Mouse (Mus musculus): Measurements from ENCODE around the gene Ccl28. TPM values are rescaled to one million over a fixed set of nuclear protein-coding genes. Genes with fewer than 3 reads are reported as not detected.
A peak's percentile ranks its signal among the peaks of the same experiment; 100 is the strongest.
"Not testable (repeated sequence)": the region's sequence is repeated elsewhere in the genome, so short reads cannot be mapped to it uniquely, and the experiment has no call there.

Ccl28 gene
- total RNA-seq, 2 experiments from 2014 or later, result 0.84 to 1.1 TPM

DNA sequence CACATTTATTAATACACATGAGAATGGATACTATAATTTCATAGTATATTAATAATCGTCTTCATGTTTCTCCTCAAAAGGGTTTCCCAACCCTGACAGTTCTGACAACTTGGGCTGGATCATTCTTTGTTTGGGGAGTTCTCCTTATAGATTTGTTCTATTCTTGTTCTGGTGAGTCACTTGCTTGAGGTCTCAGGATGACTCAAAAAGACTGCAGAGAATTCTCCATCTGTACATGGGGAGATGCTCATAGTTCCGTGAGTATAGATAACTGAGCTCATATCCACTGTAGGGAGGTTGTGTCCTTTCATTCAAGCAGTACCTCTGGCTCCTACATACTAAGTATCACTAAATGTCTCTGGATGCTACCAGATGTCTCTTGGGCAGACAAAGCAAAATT is 31.1 kb downstream of the Ccl28 start:
- H3K27ac ChIP-seq, result no peak overlapping the region; the same call in 1 of the 2 replicates
- intact Hi-C loops (cut with DNase I), result no loop called here
- H3K4me3 ChIP-seq, result no peak overlapping the region
- TF ChIP-seq CTCF (IDR thresholded peaks at IDR 0.05), result no peak
- DNase-seq (ENCODE audit: extremely low spot score in 1 of 2, low spot score in 2 of 2), result no peak

DNA sequence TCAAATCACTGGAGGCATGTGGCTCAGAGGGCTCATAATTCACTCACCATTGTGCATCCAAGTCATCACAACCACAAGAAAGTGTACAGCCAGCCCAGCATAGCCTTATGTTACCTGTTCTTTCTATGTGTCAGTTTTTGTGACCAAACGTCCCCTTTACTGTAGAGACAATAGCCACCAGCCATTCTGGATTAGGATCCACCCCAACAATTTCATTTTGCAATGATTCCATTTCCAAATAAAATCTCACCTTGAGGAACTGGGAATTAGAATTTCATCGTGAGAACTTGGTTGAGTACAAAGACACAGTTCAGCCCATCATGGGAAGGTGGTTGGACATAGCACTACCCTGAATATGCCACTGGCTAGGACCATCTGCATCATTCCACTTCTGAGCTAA is 32.6 kb downstream of the Ccl28 start:
- intact Hi-C loops (cut with DNase I), result no loop called here
- DNase-seq (ENCODE audit: extremely low spot score in 1 of 2, low spot score in 2 of 2), result no peak
- TF ChIP-seq CTCF (IDR thresholded peaks at IDR 0.05), result no peak
- Histone ChIP-seq H3K4me3 (no peak overlapping the region), H3K27ac (no peak overlapping the region)

DNA sequence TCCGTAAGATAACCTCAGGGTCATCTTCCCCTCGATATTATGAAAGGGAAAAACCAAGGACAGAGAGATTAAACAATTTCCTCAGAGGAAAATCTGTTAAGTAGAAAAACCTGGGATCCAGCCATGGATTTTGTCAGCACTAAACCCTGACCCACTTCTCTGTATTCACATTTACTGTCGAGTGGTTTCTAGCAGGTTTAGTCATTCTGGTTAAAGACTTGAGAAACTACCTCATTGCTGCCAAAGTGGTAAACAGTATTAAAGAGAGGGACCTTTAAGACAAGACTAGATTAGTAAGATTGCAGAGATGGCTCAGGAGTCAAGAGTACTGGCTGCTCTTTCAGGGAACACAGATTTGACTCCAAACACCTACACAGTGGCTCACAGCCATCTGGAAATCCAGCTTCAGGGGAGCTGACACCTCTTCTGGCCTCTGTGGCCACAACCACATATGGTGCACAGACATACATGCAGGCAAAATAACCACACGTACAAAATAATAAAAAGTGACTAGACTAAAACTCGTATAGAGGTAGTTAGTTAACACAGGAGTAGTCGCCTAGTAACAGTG is 33.3 kb downstream of the Ccl28 start:
- Histone ChIP-seq H3K4me3 (no peak overlapping the region), H3K27ac (no peak overlapping the region)
- DNase-seq (ENCODE audit: extremely low spot score in 1 of 2, low spot score in 2 of 2), result no peak
- TF ChIP-seq CTCF (IDR thresholded peaks at IDR 0.05), result no peak
- intact Hi-C loops (cut with DNase I), result no loop called here

DNA sequence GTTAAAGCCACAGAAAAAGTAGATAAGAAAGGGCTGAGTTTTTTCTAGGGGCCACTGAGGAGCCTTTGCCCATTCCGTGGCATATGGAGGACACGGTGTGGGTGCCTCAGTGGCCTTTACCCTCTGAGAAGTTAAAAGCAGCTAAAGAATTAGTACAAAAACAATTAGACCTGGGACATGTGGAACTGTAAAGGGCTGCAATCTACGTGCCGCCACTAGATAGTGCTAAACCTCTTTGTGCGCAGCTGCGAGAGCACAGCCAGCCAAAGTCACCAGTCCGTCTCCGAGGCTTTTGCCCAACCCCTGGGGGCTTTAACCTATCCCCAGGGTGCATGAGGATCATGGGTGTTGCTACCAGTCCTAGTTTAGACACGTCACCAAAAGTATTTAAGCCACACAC is 37.8 kb downstream of the Ccl28 start:
- H3K27ac ChIP-seq; DNase-seq (ENCODE audit: extremely low spot score in 1 of 2, low spot score in 2 of 2); H3K4me3 ChIP-seq; intact Hi-C loops (cut with DNase I): not testable (repeated sequence)
- TF ChIP-seq CTCF (IDR thresholded peaks at IDR 0.05), result peak; percentile 32

DNA sequence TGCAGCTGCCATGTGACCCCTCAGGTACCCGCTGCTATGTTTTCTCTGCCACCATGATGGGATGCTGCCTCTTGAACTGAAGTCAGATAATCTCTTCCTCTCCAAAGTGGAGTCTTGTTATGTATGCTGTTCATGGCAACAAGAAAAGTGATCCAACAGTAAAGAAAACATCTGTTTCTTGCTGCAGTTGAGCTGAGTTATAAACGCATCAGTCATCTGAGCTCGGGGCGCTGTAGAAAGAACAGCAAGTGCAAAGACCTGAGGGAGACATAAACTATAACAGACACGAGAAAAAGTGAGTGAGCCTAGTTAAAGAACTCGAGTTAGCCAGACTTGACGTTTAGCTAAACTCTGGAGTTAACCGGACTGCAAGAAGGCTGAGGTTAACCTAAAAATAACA is 55.2 kb downstream of the Ccl28 start:
- intact Hi-C loops (cut with DNase I), result no loop called here
- no peak overlapping the region for H3K27ac ChIP-seq
- TF ChIP-seq CTCF (IDR thresholded peaks at IDR 0.05), result no peak
- DNase-seq (ENCODE audit: extremely low spot score in 1 of 2, low spot score in 2 of 2), result no peak
- H3K4me3 ChIP-seq, result no peak overlapping the region

DNA sequence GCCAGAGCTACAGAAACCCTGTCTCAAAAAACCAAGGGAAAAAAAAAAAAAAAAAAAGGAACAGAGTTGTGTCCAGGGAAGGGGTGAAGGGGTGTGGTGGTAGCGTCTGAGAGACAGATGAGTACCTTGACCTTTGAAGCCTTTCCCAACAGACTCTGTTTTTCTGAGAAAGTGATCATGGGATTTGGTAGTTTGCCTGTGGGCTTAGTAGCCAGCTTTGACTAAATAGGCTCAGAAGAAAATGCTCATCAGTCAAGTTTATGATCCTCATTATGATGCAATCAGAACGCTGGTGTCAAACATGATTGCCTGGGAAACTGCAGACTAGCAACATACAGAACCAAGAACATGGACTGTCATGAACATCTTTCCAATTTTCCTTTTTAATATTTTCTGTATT is 56.1 kb downstream of the Ccl28 start:
- no peak for DNase-seq (ENCODE audit: extremely low spot score in 1 of 2, low spot score in 2 of 2)
- Histone ChIP-seq H3K4me3 (no peak overlapping the region), H3K27ac (no peak overlapping the region)
- no peak for TF ChIP-seq CTCF (IDR thresholded peaks at IDR 0.05)
- intact Hi-C loops (cut with DNase I), result no loop called here

DNA sequence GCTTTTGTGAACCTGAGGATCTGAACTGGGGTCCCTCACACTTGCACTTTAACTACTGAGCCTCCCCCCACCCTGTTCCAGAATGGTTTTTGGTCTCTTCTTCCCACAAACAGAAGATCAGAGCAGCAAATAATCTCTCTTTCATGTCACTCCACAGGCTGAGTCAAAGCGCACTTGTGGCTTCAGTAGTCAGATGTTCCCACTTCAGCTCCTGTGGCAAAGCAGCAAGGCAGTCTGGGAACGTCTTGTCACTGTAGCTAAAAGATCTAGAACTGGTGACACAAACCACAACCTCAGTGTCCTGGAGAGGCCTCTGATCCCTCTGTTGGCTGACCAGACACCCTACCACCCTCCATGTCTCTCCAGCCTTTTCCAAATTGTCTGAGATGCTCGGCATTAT is 57.5 kb downstream of the Ccl28 start:
- H3K4me3 ChIP-seq, result no peak overlapping the region
- no peak overlapping the region for H3K27ac ChIP-seq
- intact Hi-C loops (cut with DNase I), result no loop called here
- DNase-seq (ENCODE audit: extremely low spot score in 1 of 2, low spot score in 2 of 2), result no peak
- TF ChIP-seq CTCF (IDR thresholded peaks at IDR 0.05), result no peak

DNA sequence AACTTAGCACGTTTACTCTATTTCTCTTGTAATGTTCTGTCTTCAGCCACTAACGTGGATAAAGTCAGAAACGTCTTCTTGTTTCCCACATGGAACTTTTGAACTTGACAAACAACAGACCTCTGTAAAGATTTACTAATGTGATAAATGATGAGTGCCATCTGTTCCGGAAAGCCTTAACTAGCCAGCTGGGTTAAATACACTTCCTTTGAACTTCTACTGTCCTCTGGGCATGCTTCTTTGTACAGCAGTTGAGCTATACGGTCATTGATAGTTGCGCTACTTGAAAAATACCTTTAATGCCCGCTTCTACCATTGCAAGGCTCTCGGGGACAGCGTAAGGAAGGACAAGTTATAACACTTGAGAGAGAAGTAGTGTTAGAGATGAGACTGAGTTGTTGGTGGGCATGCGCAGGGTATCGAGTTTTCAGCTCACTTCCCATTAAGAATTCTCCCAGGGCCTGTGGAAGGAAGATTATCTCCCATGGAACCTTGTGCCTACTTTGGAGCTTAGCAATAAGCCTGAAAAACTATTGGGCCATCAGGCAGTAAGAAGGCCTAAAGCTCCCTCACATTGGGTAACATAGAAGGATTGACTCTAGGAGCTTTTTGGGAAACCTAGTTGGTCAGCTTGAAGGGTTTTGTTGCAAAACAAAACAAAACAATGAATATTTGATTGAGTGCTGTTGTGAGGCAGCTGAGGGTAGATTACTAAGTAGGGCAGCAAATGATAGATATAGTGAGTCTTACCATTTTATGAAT is 61.0 kb downstream of the Ccl28 start:
- no peak for TF ChIP-seq CTCF (IDR thresholded peaks at IDR 0.05)
- Histone ChIP-seq H3K27ac (no peak overlapping the region), H3K4me3 (no peak overlapping the region)
- no peak for DNase-seq (ENCODE audit: extremely low spot score in 1 of 2, low spot score in 2 of 2)
- intact Hi-C loops (cut with DNase I), result no loop called here

DNA sequence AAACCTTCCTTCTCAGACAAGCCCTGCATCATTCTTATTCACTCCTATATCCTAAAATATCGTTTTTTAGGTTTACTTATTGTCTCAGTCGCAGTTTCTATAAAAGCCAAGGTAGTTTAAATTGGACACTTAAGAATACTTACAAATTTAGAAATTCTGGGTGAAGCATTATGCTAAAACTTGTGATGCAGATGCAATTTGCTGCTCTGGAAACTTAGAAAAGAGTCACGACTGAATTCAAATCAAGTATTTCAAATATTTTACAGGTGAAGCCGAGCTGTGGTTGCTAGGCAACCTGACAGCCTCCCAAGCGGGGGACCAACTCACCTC is 66.1 kb downstream of the Ccl28 start:
- intact Hi-C loops (cut with DNase I), result loop anchor here (2.0 to 5.0 kb wide), 2 partner anchors 47 to 65 kb away; partner anchors contain the start of gene Nim1k

DNA sequence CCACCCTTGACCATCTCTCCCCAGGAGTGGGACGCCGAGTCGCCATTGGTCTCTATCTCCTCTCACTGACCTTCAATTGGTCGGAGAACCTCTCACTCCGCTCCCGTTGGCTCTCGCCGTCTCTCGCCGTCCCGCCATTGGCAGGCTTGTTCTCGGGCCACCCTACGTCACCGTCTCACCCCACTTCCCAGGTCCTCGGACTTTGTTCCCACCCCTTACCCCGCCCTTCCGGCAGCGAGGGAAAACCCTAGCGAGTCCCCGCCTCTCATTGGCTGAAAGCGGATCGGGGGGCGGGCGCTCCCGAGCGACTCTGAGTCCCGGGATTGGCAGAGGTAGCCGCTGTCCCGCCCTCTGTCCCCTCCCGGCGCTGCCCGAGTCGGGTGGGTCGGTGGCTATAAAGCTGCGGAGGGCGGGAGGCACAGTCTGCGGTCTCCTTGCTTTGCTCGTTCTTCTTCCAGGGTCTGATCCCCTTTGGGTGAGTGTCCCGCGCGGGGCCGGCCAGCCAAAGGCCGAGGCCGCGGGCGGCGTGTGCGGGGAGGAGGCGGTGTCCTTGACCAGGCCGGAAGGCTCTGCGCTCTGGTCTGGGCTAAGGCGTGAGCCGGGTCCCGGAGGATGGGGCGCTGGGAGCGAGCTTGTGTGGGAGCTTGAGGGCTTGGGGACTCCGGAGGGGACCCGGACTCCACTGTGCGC is 66.6 kb downstream of the Ccl28 start, which contains the start of gene Hmgcs1:
Hmgcs1 (plus strand) TSS at position 341 of the 690 bp plus-strand sequence.
- TF ChIP-seq CTCF (IDR thresholded peaks at IDR 0.05), result no peak
- H3K27ac ChIP-seq, result peak within 1 kb of the TSS; percentile 95
- peak within 1 kb of the TSS; percentile 100 for H3K4me3 ChIP-seq
- peak; percentile 98 to 99 for DNase-seq (ENCODE audit: extremely low spot score in 1 of 2, low spot score in 2 of 2)
- intact Hi-C loops (cut with DNase I), result loop anchor here (2.0 to 5.0 kb wide), 2 partner anchors 48 to 65 kb away; partner anchors contain the start of gene Nim1k

More for the DNA sequence above, 66.1 kb downstream of the Ccl28 start:
- no peak for TF ChIP-seq CTCF (IDR thresholded peaks at IDR 0.05)
- peak overlapping the region; percentile 52 for H3K4me3 ChIP-seq
- DNase-seq (ENCODE audit: extremely low spot score in 1 of 2, low spot score in 2 of 2), result no peak
- peak overlapping the region; percentile 79 for H3K27ac ChIP-seq

DNA sequence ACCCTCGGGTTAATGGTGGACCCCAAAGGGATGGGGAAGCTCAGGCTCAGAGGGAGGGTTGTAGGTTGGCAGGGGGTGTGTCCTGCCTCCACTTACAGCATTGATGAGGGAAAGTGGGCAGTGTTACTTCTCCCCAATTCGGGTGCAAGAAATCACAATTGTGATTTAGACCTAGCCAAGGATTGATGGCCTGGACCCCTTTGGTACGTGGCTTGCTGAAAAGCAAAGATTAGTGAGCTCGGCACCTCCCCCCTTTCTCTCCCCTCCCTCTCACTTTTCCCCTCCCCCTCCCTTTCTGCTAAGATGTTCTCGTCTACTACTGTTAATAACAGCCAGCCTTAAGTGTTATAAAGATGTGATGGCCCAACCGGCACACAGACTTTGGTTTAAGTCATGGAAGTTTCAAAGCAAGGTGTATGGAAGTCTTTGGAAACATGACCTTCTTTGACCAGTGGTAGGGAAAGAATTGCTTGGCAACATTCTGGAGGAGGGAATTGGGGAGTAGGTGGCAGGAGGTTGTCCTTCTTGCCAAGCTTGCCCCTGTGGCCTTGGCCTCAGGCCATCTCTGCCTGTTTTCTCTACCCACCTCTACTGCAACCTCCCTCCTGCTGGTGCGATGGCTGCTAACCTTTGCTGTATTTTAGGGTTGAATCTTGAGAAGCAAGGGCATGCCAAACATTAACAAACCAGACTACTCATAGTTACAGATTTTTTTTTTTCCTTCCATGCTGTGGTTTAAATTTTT is 67.4 kb downstream of the Ccl28 start:
- Histone ChIP-seq H3K4me3 (peak overlapping the region; percentile 100), H3K27ac (peak overlapping the region; percentile 95)
- TF ChIP-seq CTCF (IDR thresholded peaks at IDR 0.05), result no peak; the same call in 1 of the 2 replicates
- intact Hi-C loops (cut with DNase I), result loop anchor here (2.0 to 5.0 kb wide), 2 partner anchors 49 to 64 kb away; partner anchors contain the start of gene Nim1k
- no peak for DNase-seq (ENCODE audit: extremely low spot score in 1 of 2, low spot score in 2 of 2)

DNA sequence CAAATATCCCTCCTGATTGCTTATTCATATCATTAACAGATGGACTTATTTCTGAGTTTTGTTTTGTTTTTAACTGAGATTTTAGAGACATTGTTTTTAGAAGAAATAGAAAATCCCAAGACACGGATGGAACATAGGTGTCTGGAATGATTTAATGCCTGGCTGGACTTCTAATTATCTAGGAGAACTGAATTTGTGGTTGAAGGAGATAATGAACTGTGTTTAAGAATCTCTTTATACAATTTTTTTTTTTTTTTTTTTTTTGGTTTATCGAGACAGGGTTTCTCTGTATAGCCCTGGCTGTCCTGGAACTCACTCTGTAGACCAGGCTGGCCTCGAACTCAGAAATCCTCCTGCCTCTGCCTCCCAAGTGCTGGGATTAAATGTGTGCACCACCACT is 68.3 kb downstream of the Ccl28 start:
- H3K4me3 ChIP-seq, result peak overlapping the region; percentile 100
- intact Hi-C loops (cut with DNase I), result loop anchor here (2.0 to 5.0 kb wide), 2 partner anchors 50 to 63 kb away; partner anchors contain the start of gene Nim1k
- H3K27ac ChIP-seq, result not testable (repeated sequence)

More for the DNA sequence above, 68.3 kb downstream of the Ccl28 start:
- DNase-seq (ENCODE audit: extremely low spot score in 1 of 2, low spot score in 2 of 2), result not testable (repeated sequence)
